Mouse (Mus musculus) macrophage (primary cell): Measurements from ENCODE around the gene Ccdc117. TPM values are rescaled to one million over a fixed set of nuclear protein-coding genes. Genes with fewer than 3 reads are reported as not detected.
A peak's percentile ranks its signal among the peaks of the same experiment; 100 is the strongest.
"Not testable (repeated sequence)": the region's sequence is repeated elsewhere in the genome, so short reads cannot be mapped to it uniquely, and the experiment has no call there.

ENCODE experiments used
- H3K27ac ChIP-seq: fragments of 350-480 bp; formaldehyde crosslinking; 2 replicates; pipeline ENCODE4 v1.9.0; 2021
- H3K36me3 ChIP-seq: fragments of 350-480 bp; formaldehyde crosslinking; 2 replicates; pipeline ENCODE4 v1.9.0; 2021; ENCODE audit errors: inconsistent target
- H3K4me3 ChIP-seq: fragments of 350-480 bp; formaldehyde crosslinking; 2 replicates; pipeline ENCODE4 v1.9.0; 2021; ENCODE audit errors: inconsistent target
- H3K79me2 ChIP-seq: fragments of 350-480 bp; formaldehyde crosslinking; 2 replicates; pipeline ENCODE4 v1.9.0; 2021; ENCODE audit errors: inconsistent target
- WGBS: methylation state at CpG from one replicate; pipeline ENCODE4 v1.1.7; 2026; ENCODE audit warnings: inconsistent platforms; ENCODE audit not compliant: missing documents; 5-methylcytosine and 5-hydroxymethylcytosine counted together
- polyA plus RNA-seq: library from polyadenylated mRNA; stranded (reverse); fragments of 250-400 nt; gene quantifications from 3 replicates; pipeline ENCODE4 v1.2.4, GENCODE M21; 2018; ENCODE audit warnings: inconsistent platforms

Ccdc117 gene
- polyA plus RNA-seq, 1 experiment from 2014 or later = 9.4 TPM

- no peak overlapping the region for H3K27ac ChIP-seq
- H3K36me3 ChIP-seq = no peaks in the 10 kb centered on the region
- no peaks in the 10 kb centered on the region for H3K79me2 ChIP-seq
- 80% methylated on average over 10 of the region's 10 CpGs for WGBS
- no peak overlapping the region for H3K4me3 ChIP-seq
These were observed 50.9 kb downstream of the Ccdc117 start for GRCm38 (mm10) chr11:5490989-5491656.

GRCm38 (mm10) chr11:5489433-5489832 lies 52.6 kb downstream of the Ccdc117 start:
- H3K4me3 ChIP-seq, H3K27ac ChIP-seq, H3K79me2 ChIP-seq, H3K36me3 ChIP-seq: not testable (repeated sequence)
- 89% methylated on average over 10 of the region's 10 CpGs for WGBS

DNA sequence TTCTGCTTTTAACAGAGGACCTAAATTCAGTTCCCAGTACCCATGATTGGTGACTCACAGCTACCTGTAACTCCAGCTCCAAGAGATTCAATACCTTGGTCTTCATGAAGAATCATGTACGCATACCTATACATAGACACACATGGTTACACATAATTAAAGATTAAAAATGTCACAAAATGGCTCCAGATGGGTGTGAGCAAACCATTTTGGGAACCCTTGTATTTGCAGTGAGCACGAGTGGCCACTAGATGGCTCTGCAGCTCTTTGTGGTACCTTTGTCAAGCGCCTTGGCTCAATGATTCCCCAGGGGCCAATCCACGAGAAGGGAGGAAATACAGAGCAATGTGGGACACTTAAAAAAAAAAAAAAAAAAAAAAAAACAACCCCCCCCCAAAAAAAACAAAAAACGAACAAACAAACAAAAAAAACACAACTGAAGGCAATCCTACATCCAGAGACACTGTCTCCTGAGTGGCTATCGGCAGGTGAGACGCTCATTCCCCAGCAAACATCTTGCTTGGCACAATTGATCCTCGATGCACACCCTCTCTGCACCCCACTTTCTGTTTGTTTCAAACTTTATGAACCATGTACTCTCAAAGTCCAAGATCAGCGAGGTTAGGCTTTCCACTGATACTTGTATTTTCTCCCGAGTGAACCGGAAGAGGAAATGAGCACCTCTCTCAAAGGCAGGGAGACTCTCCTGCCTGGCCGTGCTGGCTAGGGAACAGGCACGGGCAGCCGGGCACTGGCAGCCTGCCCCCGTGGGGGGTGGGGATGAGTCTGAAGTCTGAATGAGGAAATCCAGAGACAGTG lies 56.6 kb downstream of the Ccdc117 start:
- no peaks in the 10 kb centered on the region for H3K36me3 ChIP-seq
- under 1% methylated on average over 15 of the region's 15 CpGs for WGBS
- no peaks in the 10 kb centered on the region for H3K79me2 ChIP-seq

GRCm38 (mm10) chr11:5482581-5482980 lies 59.4 kb downstream of the Ccdc117 start:
- WGBS = 95% methylated on average over 13 of the region's 13 CpGs
- H3K27ac ChIP-seq = no peak overlapping the region

More for the DNA sequence above, 56.6 kb downstream of the Ccdc117 start:
- peak overlapping the region; percentile 50 for H3K4me3 ChIP-seq
- H3K27ac ChIP-seq = peak overlapping the region; percentile 42

More at GRCm38 (mm10) chr11:5482581-5482980, 59.4 kb downstream of the Ccdc117 start:
- H3K79me2 ChIP-seq = no peaks in the 10 kb centered on the region
- no peaks in the 10 kb centered on the region for H3K36me3 ChIP-seq
- no peak overlapping the region for H3K4me3 ChIP-seq

Other genes with a start within 250 kb of the Ccdc117 start
- 1.6 to 2.9 TPM (median 2.1 TPM) in 3 replicates for gene Znrf3, start 97.3 kb downstream of the Ccdc117 start, polyA plus RNA-seq
- 86.5 to 117 TPM (median 108 TPM) in 3 replicates for gene Xbp1, start 21.5 kb downstream of the Ccdc117 start, polyA plus RNA-seq
- gene Ankrd36, start 27.5 kb upstream of the Ccdc117 start, polyA plus RNA-seq = not detected in 3 replicates
- 12.0 to 55.7 TPM (median 43.6 TPM) in 3 replicates for gene Mrps24, start 173.5 kb upstream of the Ccdc117 start, polyA plus RNA-seq
- 7.5 to 13.5 TPM (median 13.1 TPM) in 3 replicates for gene Urgcp, start 220.2 kb upstream of the Ccdc117 start, polyA plus RNA-seq
- 170 to 177 TPM (median 175 TPM) in 3 replicates for gene Dbnl, start 246.3 kb upstream of the Ccdc117 start, polyA plus RNA-seq